Mouse (Mus musculus) c-Kit-negative CD71-positive TER-119-positive erythroid progenitor cells, embryonic 14.5 days (primary cell): ENCODE data around the gene Macf1.

Experiments used
- DNase-seq: peaks from one replicate; pipeline ENCODE4 v3.0.0-alpha.2; 2013; ENCODE audit warnings: low read depth, low spot score

Gene Macf1

DNA sequence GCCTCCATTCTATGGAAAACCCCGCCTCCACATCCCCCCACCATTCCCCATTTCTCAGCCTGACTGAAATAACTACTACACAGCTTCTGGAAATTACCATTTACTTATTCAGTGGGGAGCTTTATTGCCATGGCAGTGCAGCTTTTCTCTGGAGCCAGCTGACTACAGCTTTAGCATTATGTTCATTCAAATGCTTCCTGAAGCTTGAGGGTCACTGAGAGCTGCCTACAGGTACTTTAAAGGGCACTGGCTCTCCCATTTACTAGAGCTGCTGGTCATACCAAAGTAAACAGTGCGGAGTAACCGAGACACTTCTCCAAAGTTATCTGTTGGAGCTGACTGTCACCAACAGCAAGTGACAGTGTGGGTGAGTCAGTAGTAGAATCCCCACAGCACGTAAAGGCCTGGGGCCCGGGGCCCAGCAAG is 89.8 kb downstream of the Macf1 start:
- no peak for DNase-seq

DNA sequence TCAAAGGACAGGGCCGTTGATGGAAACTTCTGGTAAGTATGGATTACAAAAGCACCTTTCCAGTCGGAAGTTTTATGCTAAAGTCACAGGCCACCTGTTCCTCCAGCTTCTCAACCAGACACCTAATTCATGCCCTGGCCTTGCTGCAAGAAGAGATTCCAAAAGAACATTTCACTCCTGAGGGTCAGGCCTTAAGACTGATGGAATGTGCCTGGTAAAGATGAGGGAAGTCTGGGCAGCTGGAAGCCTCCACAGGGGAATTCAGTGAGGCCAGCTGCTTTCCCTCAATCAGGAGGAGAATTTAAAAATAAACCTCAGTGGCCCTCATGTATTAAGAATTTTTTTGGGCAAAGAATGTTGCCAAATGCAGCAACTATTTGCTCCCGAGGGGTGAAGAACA is 90.5 kb downstream of the Macf1 start:
- no peak for DNase-seq

- DNase-seq, result no peak
Observed at GRCm38 (mm10) chr4:123592046-123592445, 92.1 kb downstream of the Macf1 start.

DNA sequence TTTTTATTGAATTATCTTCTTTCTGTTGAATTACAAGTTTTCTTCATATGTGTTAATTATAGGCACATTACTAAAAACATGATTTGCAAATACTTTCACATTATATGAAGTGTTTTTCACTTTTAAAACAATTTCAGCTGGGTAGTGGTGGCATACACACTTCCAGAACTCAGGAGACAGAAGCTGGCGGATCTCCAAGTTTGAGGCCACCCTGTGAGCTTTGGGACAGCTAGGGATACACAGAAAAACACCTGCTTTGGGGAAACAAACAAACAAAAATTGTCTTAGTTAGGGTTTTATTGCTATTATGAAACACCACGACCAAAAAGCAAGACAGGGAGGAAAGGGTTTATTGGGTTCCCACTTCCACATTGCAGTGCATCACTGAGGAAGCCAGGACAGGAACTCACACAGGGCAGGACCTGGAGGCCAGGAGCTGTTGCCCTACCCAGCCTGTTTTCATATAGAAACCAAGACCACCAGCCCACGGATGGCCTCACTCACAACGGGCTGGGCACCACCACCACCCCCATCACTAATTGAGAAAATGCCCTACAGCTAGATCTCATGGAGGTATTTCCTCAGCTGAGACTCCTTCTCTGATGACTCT is 93.0 kb downstream of the Macf1 start:
- DNase-seq, result no peak

- no peak for DNase-seq
Observed at GRCm38 (mm10) chr4:123589496-123589895, 94.7 kb downstream of the Macf1 start.

DNA sequence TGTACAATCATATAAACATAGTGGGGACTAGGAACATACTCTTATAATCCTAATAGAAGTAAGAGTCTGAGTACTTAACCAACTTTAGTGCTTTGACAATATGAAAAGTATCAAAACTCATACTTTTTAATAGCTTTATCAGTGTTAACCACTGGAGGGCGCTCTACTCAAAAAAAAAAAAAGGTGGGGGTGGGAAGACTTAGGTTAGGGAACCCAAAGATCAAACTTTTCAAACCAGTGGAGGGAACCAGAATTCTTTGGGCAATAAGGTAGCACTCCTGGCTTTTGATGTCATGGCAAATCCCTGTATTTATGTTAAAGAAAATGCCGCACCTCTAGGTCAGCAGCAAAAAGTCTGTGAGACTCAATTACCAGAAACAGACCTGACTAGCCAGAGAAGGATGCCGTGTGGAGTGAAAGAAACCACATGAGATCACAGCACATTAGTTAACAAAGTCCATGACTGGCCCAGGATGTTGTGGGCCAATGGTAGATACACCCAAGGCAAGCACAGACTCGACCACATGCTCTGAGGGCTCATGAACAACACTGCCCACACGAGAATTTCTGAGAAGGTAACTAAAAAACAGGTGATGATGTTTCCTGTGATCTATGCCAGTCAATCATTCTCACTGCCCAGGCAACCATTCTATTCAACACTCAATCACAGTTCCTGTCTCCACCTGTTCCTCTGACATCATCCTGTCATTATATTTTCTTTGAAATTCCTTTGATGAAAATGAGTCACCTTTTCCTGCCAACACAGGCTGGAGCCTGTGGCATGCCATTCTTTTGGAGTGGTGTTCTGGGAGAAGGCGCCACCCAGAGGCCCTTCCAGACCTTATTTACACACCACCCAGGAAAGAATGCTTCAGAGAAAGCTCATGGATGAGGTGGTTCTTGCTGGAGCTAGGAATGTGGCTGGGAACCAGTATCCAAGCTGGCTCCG is 95.5 kb downstream of the Macf1 start:
- DNase-seq, result no peak

DNA sequence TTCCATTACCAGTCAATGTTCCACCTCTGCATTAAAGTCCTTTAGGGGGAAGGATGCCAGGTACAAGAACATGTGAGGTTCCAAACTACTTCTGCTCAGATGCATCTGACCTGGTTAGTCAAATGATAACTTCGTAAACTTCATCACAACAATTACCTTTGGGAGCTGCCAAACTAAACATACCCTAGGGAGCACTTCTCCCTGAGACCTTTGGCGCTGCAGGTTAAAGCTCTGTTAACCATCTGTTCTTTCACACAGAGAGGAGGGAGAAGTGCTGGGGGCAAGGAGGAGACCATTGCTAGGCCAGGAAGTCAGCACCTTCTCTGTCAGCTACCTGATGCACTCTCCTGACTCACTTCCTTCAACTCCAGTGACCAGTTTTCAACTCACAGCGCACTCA is 96.5 kb downstream of the Macf1 start:
- DNase-seq, result no peak

DNA sequence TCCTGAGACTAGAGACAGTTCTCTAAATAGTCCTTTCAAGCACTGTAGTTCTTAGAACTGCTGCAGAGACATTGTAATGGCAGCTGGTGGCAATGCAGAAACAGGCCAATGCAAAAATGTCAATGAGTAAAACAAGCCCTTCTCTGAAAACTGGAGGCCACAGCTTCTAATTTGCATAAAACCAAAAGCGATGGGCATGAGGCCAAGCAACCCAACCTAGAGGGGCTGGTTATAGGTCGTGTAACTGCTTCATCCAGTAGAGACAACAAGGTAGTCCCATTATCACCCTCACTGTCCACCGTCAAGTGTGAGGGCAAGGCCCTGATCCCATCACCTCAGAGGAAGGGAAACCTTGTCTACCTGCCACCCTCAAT is 99.5 kb downstream of the Macf1 start:
- no peak for DNase-seq

GRCm38 (mm10) chr4:123584084-123584719 is 100.0 kb downstream of the Macf1 start:
- DNase-seq, result no peak

DNA sequence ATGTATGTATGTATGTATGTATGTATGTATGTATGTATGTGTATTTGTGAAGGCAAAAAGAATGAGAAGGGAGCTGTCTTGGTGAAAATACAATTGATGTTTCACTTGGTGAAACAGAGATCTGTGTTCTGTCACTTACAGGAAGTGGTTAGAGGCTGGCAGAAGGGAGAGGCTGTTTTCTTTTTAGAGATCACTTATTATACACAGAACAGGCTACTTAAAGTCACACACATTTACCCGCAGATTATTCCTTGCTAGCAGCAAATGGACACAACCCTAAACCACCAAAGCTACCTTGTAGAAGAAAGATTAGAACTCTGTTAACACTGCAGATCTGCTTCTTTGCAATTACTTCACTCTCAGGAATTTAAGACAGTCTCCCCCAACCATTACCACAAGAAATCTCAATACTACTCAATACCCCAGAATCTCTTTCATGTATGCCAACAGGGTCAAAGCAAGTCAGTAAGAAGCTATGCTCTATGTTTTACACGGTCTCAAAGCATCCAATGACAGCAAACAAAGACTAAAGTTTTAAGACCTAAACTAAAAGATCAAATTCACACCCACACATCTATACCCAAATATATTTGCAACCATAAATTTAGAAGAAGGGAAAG is 106.6 kb downstream of the Macf1 start:
- DNase-seq, result no peak

- DNase-seq, result no peak
Observed at GRCm38 (mm10) chr4:123572434-123573336, 111.5 kb downstream of the Macf1 start.

DNA sequence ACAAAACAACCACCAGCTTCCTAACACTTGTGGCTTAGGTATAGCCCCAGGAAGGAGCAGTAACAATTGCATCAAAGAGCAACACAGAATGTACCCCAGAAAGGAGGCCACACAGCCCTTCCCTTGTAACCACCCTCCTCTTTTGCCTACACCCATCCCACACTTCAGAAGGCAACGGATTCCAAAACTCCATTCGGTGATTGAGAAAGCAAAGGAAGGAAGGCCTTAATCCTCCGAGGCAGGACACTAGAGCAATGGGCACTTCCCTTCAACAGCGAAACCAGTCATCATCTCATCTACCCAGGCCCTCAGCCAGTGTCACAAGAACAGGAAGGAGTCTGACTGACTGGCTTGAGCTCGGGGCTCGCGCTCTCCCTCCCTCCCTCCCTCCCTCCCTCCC is 112.3 kb downstream of the Macf1 start:
- DNase-seq, result no peak

GRCm38 (mm10) chr4:123565291-123565861 is 118.8 kb downstream of the Macf1 start:
- no peak for DNase-seq

- no peak for DNase-seq
Observed at GRCm38 (mm10) chr4:123564051-123564791, 119.9 kb downstream of the Macf1 start.

GRCm38 (mm10) chr4:123562177-123562815 is 121.9 kb downstream of the Macf1 start:
- DNase-seq, result no peak

DNA sequence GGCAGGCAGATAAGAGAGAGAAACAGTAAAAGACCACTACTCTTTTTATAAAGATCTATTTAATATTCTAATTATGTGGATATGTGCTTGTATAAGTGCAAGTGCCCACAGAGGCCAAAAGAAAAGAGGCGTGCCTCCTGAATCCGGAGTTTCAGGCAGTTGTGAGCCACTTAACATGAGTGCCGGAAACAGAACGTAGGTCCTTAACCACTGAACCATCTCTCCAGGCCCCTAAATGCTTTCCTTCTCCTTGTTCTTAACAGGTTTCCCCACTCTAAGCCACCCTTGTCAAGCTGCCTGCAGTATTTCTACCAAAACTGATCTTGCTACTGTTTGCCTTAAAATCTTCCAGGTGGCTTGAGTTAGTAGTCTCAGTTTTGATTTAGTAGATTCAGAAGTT is 123.3 kb downstream of the Macf1 start:
- DNase-seq, result no peak

- DNase-seq, result no peak
Observed at GRCm38 (mm10) chr4:123558496-123558895, 125.7 kb downstream of the Macf1 start.

GRCm38 (mm10) chr4:123555251-123555650 is 128.9 kb downstream of the Macf1 start:
- no peak for DNase-seq

- no peak for DNase-seq
Observed at GRCm38 (mm10) chr4:123552689-123553088, 131.5 kb downstream of the Macf1 start.

GRCm38 (mm10) chr4:123548317-123548716 is 135.8 kb downstream of the Macf1 start:
- DNase-seq, result no peak
